Mouse (Mus musculus) gastrocnemius, postnatal 4 days (tissue): Measurements from ENCODE around the gene Rnf185. TPM values are rescaled to one million over a fixed set of nuclear protein-coding genes. Genes with fewer than 3 reads are reported as not detected.

Experiments
- DNase-seq, 2 experiments: peaks; one replicate each; pipeline ENCODE4 v3.0.0; 2021 to 2022; ENCODE audit warnings: low spot score in 2 of 2, mixed read lengths in 2 of 2
- total RNA-seq, 2 experiments: library from RNA; stranded (reverse); gene quantifications; 2 replicates each; pipeline ENCODE4 v1.2.3; 2021

The Rnf185 gene
- total RNA-seq, 2 experiments from 2014 or later = 24.2 to 26.5 TPM

GRCm38 (mm10) chr11:3451701-3452163 is 431 bp downstream of the Rnf185 start:
- peak; percentile 33 to 53 for DNase-seq

- no peak for DNase-seq
These were observed 7.3 kb downstream of the Rnf185 start for GRCm38 (mm10) chr11:3444875-3445274.

- no peak for DNase-seq
These were observed 9.1 kb downstream of the Rnf185 start for GRCm38 (mm10) chr11:3443091-3443490.

- no peak for DNase-seq
These were observed 9.5 kb downstream of the Rnf185 start for GRCm38 (mm10) chr11:3442677-3443076.

GRCm38 (mm10) chr11:3441696-3442443 is 10.3 kb downstream of the Rnf185 start:
- DNase-seq = no peak

- no peak for DNase-seq
These were observed 14.5 kb downstream of the Rnf185 start for GRCm38 (mm10) chr11:3437621-3438020.

GRCm38 (mm10) chr11:3433809-3434208 is 18.4 kb downstream of the Rnf185 start:
- DNase-seq = no peak

GRCm38 (mm10) chr11:3431976-3432603 is 20.1 kb downstream of the Rnf185 start:
- DNase-seq = no peak

GRCm38 (mm10) chr11:3431515-3431914 is 20.6 kb downstream of the Rnf185 start:
- DNase-seq = no peak

GRCm38 (mm10) chr11:3428632-3429031 is 23.5 kb downstream of the Rnf185 start:
- DNase-seq = no peak

- no peak for DNase-seq
These were observed 24.4 kb downstream of the Rnf185 start for GRCm38 (mm10) chr11:3427697-3428230.

- no peak for DNase-seq
These were observed 29.9 kb downstream of the Rnf185 start for GRCm38 (mm10) chr11:3422242-3422641.

GRCm38 (mm10) chr11:3418741-3419140 is 33.4 kb downstream of the Rnf185 start:
- DNase-seq = no peak

- no peak for DNase-seq
These were observed 34.4 kb downstream of the Rnf185 start for GRCm38 (mm10) chr11:3417795-3418194.

GRCm38 (mm10) chr11:3416399-3416798 is 35.8 kb downstream of the Rnf185 start:
- DNase-seq = no peak

- no peak for DNase-seq
These were observed 40.1 kb downstream of the Rnf185 start for GRCm38 (mm10) chr11:3412111-3412510.

- peak; percentile 89 to 93 for DNase-seq
These were observed 43.0 kb downstream of the Rnf185 start, which contains the start of gene Limk2 for GRCm38 (mm10) chr11:3408997-3409732. Gene Limk2 (minus strand): TSS chr11:3409189.

GRCm38 (mm10) chr11:3408131-3408996 is 43.8 kb downstream of the Rnf185 start:
- DNase-seq = no peak

- DNase-seq = no peak
These were observed 47.7 kb downstream of the Rnf185 start for GRCm38 (mm10) chr11:3404287-3405047.

- DNase-seq = no peak
These were observed 49.1 kb downstream of the Rnf185 start for GRCm38 (mm10) chr11:3403024-3403423.
